Mouse (Mus musculus) lung, postnatal 0 days (tissue): ENCODE measurements around the gene Gm20696.

Experiments used
- CTCF ChIP-seq: IDR thresholded peaks from 2 replicates; pipeline ENCODE4 v1.5.1; 2016; ENCODE audit warnings: antibody characterized with exemption, mild to moderate bottlenecking
- EP300 ChIP-seq: IDR thresholded peaks from 2 replicates; pipeline ENCODE4 v1.6.1; 2016; ENCODE audit warnings: antibody characterized with exemption, mild to moderate bottlenecking, control low read depth

GRCm38 (mm10) chr6:99377716-99378115 lies 288.9 kb downstream of the Gm20696 start:
- TF ChIP-seq CTCF, result no peak
- no peak for TF ChIP-seq EP300
